Mouse (Mus musculus) kidney, postnatal 4 days (tissue): ENCODE measurements at regions not wholly inside any gene's neighbourhood (a gene's known extent, or its start where the extent isn't known, plus 50 kb on each side); places are given as distances from the start of the nearest gene placed in this dataset.

ENCODE experiments used
- DNase-seq, 2 experiments: peaks; one replicate each; pipeline ENCODE4 v3.0.0; 2021; ENCODE audit warnings: mixed read lengths in 2 of 2

DNA sequence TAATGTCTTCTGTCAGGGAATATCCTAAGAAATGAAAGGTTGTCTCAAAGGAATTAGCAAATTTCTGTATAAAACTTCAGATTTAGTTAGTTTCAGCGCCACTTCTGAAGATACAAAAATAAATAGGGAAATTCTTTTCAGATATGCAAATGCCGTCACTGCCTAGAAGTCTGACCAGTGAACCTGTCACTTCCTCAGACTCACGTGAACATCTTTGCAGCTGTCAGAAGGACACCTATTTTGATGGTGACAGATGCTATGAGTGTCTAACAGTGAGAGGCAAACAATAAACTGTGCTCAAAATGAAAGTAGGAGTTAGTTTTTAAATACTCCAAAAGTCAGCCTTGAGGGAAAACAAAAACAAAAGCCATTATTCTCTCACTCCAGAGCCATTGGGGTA is 57.5 kb upstream of the Igf1r start:
- DNase-seq, result no peak

DNA sequence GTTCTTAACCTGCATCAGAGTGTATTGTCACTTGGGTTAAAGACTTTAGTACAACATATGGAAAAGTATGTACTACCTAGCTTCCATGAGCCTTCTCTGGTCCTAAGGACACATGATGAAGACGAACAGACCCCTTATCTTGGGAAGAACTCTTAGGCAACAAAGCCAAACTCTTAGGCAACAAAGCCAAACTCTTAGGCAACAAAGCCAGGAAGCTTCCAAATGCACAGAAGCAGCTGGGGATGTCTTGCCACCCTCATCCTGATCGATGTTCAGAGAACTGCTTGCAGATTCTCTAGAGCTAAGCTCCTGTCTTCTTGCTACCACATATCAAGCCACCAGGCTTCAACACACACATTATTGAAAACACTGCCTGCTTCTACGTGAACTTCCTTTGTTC is 59.7 kb upstream of the Igf1r start:
- DNase-seq, result no peak

DNA sequence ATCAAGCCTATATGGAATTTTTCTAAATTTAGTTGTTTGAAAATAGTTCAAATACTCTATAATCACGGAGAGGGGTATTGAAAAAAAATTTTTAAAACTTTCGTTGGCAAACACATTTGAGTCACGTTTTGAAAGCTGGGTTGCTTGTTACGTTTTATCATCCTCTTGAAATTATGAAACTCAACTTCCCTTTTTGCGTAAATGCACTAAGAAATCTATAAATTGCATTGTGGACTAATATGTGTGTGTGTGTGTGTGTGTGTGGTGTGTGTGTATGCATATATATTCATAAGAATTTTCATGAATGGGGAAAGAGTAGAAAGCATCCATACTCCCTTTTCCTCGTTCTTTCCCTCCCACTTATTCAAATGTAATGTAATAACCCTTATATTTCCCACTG is 69.6 kb upstream of the Igf1r start:
- DNase-seq, result no peak

DNA sequence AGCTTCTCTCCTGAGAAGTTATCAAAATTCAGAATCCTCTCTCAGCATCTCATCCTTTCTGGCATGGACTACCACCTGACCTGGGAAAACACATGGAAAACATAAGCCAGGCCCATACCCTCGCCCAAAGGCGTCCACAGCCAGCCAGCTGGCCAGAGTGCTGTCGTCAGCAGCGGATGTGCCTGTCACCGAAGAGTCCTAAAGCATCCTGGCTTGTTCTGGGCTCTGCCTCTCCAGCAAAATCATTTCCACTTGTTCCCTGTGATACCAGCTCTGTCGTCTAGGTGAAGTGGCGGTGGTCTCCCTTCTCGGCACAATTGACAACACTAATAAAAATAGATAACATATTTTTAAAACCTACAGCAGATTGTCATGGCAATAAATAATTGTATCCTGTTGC is 70.0 kb upstream of the Igf1r start:
- DNase-seq, result no peak

DNA sequence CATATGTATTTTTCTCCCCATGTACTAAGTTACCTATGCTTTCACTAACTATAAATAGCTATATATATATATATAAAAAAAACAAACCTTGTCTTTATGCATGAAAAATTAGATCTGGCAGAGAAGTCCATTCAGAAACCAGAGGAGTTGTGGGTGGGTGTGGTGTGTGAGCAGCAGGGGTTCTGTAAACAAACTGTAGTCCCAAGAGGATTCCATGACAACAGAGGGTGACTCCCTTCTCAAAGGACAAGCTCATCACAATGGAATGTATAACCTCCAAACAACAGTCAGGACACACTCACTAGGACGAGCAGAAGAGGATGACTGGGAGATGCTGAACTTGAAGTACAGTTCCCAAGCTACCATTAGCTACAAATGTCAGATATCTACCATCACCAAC is 74.4 kb upstream of the Igf1r start:
- DNase-seq, result no peak

DNA sequence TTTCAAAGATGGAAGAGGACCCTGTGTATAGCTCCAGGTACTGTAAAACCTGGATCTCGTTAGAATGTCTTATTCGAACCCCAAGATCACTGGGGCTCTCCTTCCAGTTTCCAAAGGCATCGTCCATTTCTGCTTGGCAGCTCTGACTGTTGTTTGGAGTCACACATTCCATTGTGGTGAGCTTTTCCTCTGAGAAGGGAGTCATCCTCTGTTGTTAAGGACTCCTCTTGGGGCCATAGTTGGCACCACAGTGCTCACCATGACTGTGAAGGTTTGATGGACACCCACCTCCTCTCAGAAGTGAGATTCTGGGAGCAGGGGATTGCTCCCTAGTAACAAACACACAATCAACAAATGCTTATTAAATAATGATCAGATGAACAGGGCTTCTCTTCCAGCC is 75.0 kb upstream of the Igf1r start:
- DNase-seq, result no peak

DNA sequence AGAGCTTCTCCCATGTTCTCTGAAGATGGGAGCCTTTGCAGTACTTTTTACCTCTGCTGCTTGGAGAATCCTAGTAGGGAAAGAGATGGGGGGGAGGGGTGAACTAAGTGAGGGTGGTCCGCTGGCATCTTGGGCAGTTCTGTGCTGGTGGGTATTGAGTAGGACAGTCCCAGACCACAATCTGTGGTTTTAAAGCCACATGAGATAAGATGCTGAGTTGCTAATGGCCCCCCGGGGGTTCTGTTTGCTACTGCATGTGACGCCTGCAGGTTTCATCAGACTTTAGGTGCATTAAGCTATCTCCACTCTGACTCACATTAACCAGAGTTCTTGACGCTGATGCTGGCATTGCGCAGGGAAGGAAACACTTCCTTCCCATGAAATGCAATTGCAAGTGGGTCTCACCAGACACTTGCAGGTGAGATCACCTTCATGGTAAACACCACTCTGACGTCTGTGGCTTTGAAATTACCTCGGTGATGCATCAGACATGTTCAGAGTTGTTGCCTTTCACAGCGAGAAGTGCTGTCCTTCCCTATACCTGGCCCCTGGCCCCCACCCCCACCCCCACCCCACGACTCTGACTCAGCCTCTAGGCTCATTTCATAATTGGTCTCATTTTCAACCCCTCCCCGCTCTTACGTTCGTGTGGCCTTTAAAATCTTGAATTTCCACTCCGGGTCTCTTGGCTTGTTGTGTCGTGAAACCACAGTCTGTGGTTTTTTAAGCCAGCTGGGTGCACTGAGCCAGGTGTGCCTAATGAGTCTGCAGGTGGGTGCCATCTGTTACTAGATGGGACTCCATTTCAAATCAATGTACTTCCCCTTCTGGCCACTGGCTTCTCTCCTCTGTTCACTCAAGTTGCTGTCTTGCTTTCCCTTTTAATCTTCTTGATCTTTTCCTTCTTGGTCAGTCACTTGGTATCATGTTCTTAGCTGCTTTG is 94.8 kb upstream of the Synm start:
- DNase-seq, result no peak

DNA sequence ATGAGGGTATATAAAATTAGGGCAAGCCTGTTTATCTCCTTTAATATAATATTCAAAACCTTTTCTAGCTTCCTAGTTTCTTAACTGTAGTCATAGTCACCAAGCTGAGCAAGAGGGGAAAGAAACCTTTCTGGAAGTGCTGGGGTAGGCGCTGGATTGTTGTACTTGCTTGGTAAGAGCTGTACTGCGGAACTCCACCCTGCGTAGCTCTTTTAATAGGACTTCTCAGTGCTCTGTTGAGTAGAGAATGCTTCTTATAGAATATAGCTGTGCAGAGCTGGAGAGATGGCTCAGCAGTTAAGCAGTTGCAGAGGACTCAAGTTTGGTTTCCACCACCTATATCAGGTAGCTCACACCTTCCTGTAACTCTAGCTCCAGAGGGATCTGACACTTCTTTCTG is 93.3 kb upstream of the Synm start:
- no peak for DNase-seq

DNA sequence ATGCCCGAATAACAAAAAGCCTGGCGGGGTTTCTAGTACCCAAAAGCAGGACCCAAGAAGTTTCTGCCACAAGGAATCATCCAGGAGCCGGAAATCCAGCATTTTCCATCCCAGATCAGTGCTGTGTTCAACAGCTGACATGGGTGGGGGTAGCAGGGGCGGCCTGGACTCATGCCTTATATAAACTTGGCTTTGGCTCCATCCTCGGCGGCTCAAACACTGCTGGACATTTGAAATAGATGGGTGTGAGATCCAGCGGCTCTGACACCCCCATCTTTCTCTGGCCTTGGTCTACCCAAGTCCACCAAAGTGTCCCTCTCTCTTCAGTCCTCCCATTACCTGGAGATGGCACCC is 89.9 kb upstream of the Synm start:
- DNase-seq, result no peak

DNA sequence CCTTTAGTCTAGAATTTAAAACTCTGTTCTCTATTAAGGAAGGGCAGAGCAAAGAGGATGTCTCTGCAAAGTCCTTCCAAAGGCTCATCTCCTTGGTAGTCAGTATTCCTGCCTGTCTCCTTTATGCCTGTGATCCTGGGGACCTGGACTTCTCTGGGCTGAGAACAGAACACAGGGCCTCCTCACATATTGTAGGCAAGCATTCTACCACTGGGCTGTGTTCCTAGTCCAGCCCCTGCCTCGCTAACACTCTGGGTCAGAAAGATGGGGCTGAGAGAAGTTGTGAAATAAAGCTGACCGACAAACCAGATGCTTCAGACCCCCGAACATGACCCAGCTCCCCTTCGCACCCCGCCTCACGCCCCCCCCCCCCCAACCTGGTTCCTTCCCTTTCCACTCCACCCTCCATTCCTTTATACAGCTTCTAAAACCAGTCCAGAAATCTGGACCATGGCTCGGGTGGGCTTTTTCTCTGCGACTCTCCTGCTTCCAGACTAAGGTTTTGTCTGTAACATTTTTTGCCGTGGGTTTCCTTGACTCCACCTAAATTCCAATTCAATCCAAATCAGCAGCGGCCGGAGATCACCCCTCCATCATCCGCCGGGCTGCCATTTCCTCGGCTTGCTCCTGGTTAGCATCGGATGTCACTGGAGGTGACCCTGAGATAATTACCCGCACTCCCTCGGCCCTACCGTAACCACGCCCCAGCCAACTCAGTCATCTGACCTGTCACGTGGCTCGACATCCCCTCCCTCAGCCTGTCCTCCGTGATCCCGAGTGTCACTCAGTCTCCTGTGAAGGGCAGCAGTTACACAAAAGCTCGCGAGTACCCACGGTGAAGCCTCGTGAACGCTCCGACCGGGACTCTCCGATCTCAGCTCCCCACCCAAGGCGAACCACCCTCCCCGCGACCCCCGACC is 89.3 kb upstream of the Synm start:
- DNase-seq, result peak; percentile 80 to 84

DNA sequence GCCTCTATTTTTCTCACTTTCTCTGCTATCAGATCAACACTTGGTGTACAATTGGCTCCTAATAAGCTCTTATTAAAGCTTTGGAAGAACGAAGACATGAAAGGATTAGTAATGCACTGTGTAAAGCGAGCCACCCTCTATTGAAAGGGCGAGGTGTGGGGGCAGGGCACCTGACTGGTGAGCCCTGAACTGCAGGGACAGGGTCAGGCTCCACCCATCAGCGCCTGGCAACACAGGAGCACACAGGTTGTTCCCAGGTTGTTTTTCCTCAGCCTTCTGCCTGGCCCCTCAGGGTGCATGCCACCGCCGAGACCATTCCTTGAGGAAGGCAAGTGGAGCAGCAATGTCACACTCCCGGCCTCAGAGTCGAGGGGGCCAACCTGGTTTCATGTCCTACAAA is 87.3 kb upstream of the Synm start:
- DNase-seq, result peak; percentile 50 to 65

DNA sequence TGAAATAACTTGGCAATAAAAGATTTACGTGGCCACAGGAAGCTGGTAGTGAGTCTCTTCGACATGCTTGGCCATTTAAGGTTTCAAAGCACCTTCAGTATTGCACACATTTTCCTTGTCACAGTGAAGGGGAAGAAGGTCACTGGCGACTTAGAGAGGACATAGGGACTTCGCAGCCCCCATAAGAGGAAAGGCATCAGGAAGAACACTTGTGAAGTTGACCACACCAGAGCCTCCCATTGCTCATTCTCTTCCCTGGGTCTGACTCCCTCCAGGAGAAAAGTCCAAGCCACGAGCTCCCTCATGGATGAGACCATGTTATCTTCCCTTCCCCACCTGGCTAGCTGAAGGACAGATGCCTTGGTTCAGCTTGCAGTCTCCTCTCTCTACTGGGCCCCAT is 77.4 kb upstream of the Synm start:
- DNase-seq, result no peak

DNA sequence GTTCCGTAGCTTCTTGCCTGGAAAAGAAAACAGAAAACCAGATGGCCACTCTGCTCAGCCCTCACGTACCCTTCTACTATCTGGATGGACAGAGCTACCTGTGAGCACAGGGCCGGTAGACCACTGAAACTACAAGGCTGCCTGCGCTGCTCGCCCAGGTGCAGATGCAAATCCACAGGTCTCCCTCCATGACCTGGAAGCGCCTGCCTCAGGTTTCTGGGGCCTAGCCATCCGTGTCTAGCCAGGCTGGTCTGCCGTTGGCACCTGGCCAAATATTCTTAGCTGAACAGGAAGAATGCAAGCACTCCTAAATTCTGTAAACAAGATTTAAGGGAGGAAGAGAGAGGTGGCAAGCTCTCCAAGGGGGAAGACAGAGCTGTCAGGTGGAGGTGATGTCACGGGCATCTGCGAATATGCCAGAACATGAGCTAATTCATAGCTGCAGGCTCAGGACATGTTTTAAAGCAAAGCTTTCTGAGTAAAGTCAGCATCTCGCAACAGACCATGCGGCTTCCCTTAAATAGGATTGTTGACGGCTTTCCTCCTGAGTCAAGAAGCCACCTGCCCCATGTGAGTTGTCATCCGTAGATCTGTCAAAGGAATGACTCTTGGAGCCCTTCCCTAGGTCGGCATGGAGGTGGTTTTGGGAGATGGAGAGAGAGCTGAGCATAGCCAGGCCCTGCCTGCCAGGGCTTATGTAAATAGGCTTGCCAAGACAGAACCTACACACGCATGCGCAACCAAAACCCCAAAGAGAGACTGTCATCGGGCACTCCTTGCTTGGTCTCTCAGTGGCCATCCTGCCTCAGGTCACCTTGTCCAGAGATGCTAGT is 76.8 kb upstream of the Synm start:
- DNase-seq, result peak; percentile 63 to 79

DNA sequence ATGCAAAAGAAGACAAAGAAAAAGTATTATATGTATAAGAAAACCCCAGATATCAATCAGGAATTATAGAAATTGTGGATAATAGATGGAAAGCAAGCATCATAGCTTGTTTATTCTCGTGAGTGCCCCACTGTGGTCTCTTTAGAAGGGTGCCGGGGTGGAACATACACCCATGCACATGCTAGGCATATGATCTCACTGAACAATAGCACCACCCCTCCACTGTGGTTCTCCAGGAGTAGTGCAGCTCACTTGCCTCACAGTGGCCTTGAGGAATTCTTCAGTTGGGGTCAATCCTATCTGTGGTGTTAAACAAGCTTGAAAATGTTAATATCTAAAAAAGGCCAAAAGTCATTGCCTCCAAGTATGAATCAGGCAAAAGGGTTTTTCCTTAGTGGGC is 72.2 kb upstream of the Synm start:
- no peak for DNase-seq

DNA sequence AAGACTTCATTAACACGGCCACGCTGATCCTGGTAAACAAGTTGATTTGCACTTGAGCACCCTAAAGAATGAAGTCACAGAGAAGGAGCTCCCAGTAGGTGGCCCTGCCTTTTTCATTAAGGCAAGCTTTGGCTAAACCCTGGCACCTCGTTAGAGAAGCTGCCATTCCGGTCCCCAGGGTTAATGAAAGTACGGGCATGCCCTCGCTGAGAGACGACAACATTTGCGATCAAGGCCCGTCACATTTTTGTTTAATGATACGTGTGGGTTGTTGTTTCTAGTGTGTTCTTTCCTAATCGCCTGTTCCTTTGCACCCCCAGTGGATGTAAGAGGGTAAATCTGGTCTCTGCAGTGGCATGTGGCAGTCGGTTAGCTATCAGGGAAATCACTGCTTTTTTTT is 67.8 kb upstream of the Synm start:
- no peak for DNase-seq

DNA sequence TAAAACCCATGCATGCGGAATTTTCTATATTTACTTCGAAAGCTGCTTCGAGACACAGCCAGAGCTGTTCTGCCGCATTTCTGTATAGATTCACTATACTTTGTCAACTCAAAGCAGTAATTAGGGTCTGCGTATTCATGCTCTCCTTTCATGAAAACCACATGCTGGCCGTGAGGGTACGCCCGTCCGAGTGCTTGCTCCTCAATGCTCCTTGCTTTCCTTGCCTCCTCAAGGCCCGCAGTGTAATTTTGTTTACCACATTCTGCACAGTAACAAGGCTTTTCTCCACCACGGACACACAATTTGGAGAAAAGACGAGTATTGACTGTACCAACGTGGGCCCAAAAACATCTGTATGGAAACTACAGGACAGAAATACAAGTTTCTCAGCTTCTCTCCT is 67.4 kb upstream of the Synm start:
- no peak for DNase-seq

DNA sequence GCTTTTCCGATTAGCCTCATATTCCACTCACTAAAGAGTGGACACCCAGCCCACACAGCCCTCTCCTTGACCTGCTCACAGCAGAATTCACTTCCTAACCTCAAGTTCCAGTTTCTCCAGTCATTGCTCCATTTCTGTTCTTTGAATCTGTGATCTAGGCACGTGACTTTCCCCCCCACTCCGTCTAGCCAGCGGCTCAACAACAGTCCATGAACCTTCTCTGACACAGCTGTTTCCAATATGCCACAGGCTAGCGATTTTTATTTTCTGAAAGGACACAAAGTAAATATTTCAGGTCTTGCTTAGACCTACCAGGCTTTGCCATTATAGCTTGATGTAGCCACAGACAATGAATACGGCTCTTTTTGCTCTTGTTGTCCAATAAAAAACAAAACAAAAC is 66.8 kb upstream of the Synm start:
- DNase-seq, result no peak

DNA sequence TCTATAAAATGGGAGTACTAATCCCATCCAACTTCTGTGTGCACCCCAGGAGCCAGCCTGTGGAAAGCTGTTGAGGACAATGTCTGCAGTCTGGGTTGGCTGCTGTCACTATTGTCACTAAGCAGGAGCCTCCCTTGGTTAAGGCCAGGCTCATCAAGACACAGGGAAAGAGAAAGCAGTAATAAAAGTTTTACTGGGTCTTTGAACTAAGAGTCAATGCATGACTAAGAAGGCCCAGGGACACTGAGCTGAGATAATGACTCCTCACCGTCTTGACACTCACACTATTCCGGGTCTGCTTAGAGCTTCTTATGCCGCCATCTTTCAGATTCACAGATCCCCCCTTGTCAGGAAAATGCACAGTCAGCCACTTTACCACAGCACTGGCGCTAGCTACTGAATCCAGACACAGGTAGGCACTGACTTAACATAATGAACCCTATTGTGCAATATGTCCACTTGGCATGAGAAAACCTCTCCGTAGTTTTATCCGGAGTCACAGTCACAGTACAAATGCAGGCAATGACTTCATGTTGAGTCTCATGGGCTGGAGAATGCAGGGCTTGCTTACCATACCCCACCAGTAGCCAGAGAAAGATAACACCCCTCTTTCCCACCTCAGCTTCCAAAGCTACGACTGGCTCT is 66.2 kb upstream of the Synm start:
- no peak for DNase-seq

DNA sequence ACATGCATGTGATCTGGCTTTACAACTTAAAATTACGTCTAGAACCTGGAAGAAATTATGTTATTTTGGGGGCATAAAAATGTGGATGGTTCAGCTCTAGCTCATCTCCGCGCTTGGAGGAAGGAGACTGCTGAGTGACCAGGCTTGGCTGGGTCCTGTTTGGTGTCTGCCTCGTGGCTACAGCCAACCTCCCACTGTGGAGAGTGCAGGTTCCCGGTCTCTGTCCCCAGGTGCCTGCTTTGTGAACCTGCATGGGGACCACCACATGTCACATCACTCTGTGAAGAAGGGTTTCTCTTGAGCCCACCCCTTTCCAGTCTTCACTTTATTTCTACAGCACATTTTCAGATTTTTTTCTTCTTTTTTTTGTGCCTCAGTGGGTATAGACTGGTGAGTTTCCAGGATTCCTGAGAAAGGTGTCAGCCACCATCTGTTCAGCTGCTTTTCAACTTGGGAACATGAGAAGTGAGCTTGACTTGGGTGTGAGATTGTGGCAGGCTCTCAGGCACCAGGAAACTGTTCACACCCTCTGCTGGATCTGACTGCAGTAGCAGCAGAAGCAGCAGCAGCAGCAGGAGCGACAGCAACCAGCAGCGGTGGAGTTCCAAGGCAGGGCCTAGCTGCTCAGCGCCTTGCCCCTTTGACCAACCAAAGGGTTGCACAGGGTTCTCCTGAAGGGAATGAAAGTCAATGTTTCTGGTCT is 64.6 kb upstream of the Synm start:
- DNase-seq, result peak in 1 of 2 experiments; percentile 18

DNA sequence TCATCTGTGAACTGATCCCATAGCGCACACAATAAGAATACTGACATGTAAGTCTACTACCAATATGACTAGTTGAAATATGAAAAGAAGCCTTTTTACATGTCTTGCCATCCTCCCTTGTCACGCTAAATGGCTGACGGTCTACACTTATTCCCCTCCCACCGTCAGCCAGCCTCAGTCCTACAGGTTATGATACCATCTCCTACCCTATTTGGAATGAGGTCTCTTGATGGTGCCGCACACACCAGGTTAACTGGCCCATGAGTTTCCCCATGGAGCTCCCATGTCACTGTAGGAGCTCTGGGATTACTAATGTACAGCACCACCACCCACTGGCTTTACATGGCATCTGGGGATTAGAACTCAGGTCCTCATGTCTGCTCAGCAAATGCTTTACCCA is 60.0 kb upstream of the Synm start:
- no peak for DNase-seq

DNA sequence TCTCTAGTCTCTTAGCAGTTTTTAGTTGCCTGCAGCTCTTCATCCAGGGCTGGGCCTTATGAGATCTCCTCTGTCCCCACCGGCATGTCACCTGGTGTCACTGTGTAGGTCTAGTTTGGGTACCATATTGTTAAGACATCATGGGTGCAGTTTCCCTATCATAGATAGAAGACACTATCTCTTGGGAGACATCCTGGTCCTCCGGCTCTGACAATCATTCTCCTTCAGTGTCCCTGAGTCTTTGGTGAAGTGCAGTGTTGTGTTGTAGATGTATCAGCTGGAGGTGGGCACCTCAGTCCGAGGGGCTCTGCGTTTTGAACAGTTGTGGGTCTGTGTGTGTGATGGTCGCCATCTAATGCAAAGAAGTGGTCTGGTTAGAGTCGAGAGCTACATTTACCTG is 58.0 kb upstream of the Synm start:
- DNase-seq, result no peak

DNA sequence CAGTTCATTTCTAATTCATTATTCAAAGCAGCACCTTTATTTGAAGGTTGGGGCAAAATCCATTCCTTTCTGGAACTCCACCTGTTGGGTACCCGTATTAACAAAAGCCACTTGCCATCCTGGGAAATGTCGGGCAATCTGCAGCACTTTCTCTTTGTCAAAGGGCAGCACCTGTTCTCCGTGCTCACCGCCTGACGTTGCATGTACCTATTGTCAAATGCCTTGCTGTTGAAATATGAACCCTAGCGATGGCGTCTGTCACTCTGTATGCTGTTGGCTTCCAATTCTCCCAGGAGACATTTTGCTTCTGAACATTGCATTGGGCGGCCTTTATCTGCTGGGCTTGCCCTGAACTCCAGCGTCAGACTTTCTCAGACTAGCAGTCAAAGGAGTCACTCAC is 55.3 kb upstream of the Synm start:
- no peak for DNase-seq
